Mouse (Mus musculus) urinary bladder, postnatal 25 days (tissue): ENCODE results near the gene Brsk2.

Experiments
- DNase-seq: peaks from one replicate; pipeline ENCODE4 v3.0.0; 2022; ENCODE audit warnings: low spot score

Gene Brsk2

GRCm38 (mm10) chr7:141955565-141956173 is 6.1 kb downstream of the Brsk2 start:
- DNase-seq: no peak

GRCm38 (mm10) chr7:141956174-141956566 is 6.6 kb downstream of the Brsk2 start:
- no peak for DNase-seq

GRCm38 (mm10) chr7:141957524-141958051 is 8.0 kb downstream of the Brsk2 start:
- no peak for DNase-seq

- DNase-seq: no peak
These were observed 8.7 kb downstream of the Brsk2 start for GRCm38 (mm10) chr7:141958211-141958610.

GRCm38 (mm10) chr7:141959133-141959532 is 9.6 kb downstream of the Brsk2 start:
- DNase-seq: no peak

- DNase-seq: no peak
These were observed 11.4 kb downstream of the Brsk2 start for GRCm38 (mm10) chr7:141960926-141961325.

- no peak for DNase-seq
These were observed 11.9 kb downstream of the Brsk2 start for GRCm38 (mm10) chr7:141961491-141961890.

- no peak for DNase-seq
These were observed 13.0 kb downstream of the Brsk2 start for GRCm38 (mm10) chr7:141962521-141962920.

GRCm38 (mm10) chr7:141966281-141966680 is 16.7 kb downstream of the Brsk2 start:
- DNase-seq: no peak

GRCm38 (mm10) chr7:141972831-141973619 is 23.5 kb downstream of the Brsk2 start:
- peak; percentile 11 for DNase-seq

GRCm38 (mm10) chr7:141978003-141978402 is 28.5 kb downstream of the Brsk2 start:
- no peak for DNase-seq

GRCm38 (mm10) chr7:141979247-141979646 is 29.7 kb downstream of the Brsk2 start:
- no peak for DNase-seq

GRCm38 (mm10) chr7:141981237-141981636 is 31.7 kb downstream of the Brsk2 start:
- DNase-seq: no peak

GRCm38 (mm10) chr7:141988314-141988806 is 38.8 kb downstream of the Brsk2 start:
- no peak for DNase-seq

GRCm38 (mm10) chr7:141991183-141991582 is 41.6 kb downstream of the Brsk2 start:
- DNase-seq: no peak

GRCm38 (mm10) chr7:141994121-141994520 is 44.6 kb downstream of the Brsk2 start:
- no peak for DNase-seq

GRCm38 (mm10) chr7:142000661-142001060 is 51.1 kb downstream of the Brsk2 start:
- no peak for DNase-seq

GRCm38 (mm10) chr7:142001597-142002340 is 52.2 kb downstream of the Brsk2 start:
- DNase-seq: no peak

- DNase-seq: peak; percentile 38
These were observed 67.0 kb downstream of the Brsk2 start for GRCm38 (mm10) chr7:142016562-142016961.

- no peak for DNase-seq
These were observed 70.1 kb downstream of the Brsk2 start for GRCm38 (mm10) chr7:142019699-142020098.

GRCm38 (mm10) chr7:142020827-142021226 is 71.3 kb downstream of the Brsk2 start:
- DNase-seq: no peak

- no peak for DNase-seq
These were observed 75.6 kb downstream of the Brsk2 start for GRCm38 (mm10) chr7:142025196-142025595.
